Mouse (Mus musculus): ENCODE data around the gene Kcnj9. TPM values are rescaled to one million over a fixed set of nuclear protein-coding genes. Genes with fewer than 3 reads are reported as not detected.

Gene Kcnj9
- not detected in 2 replicates for total RNA-seq (2023)

GRCm38 (mm10) chr1:172329131-172329530, at the start of gene Kcnj9:
Gene Kcnj9, minus strand, starts transcription at chr1:172329318.

GRCm38 (mm10) chr1:172376198-172376667, 47.1 kb upstream of the Kcnj9 start, which contains the start of gene Pigm:
Gene Pigm, plus strand, starts transcription at chr1:172376546.

GRCm38 (mm10) chr1:172340729-172341321, 11.7 kb upstream of the Kcnj9 start, which contains the start of gene Kcnj10:
Gene Kcnj10, plus strand, starts transcription at chr1:172341210.

GRCm38 (mm10) chr1:172297611-172298537, 31.2 kb downstream of the Kcnj9 start, which contains the start of gene Atp1a2:
Gene Atp1a2, minus strand, starts transcription at chr1:172298064.

Other genes starting within 250 kb of the Kcnj9 start
- 131 and 182 TPM in 2 replicates for gene Copa, start 246.8 kb downstream of the Kcnj9 start, total RNA-seq (2023)
- 86.3 and 97.7 TPM in 2 replicates for gene Ncstn, start 246.5 kb downstream of the Kcnj9 start, total RNA-seq (2023)
- gene Pex19, start 202.6 kb downstream of the Kcnj9 start, total RNA-seq (2023), result 40.7 and 44.3 TPM in 2 replicates
- 40.2 and 52.4 TPM in 2 replicates for gene Dcaf8, start 181.2 kb downstream of the Kcnj9 start, total RNA-seq (2023)
- gene Pea15a, start 122.5 kb downstream of the Kcnj9 start, total RNA-seq (2023), result 7.1 and 7.4 TPM in 2 replicates
- not detected in 2 replicates for gene Casq1, start 109.5 kb downstream of the Kcnj9 start, total RNA-seq (2023)
- gene Atp1a4, start 70.9 kb downstream of the Kcnj9 start, total RNA-seq (2023), result not detected in 2 replicates
- 20.9 and 27.6 TPM in 2 replicates for gene Igsf8, start 67.7 kb downstream of the Kcnj9 start, total RNA-seq (2023)
- not detected in 2 replicates for gene Atp1a2, start 31.3 kb downstream of the Kcnj9 start, total RNA-seq (2023)
- gene Kcnj10, start 11.9 kb upstream of the Kcnj9 start, total RNA-seq (2023), result 2.7 and 2.9 TPM in 2 replicates
- 15.5 and 19.6 TPM in 2 replicates for gene Pigm, start 47.2 kb upstream of the Kcnj9 start, total RNA-seq (2023)
- 0.35 and 0.41 TPM in 2 replicates for gene Slamf9, start 146.0 kb upstream of the Kcnj9 start, total RNA-seq (2023)
- 0.48 TPM in 1 of 2 replicates, not detected in the other for gene Igsf9, start 152.5 kb upstream of the Kcnj9 start, total RNA-seq (2023)
- gene Tagln2, start 170.7 kb upstream of the Kcnj9 start, total RNA-seq (2023), result 175 and 215 TPM in 2 replicates
- 0.38 and 0.86 TPM in 2 replicates for gene Cfap45, start 191.5 kb upstream of the Kcnj9 start, total RNA-seq (2023)
- gene Vsig8, start 226.6 kb upstream of the Kcnj9 start, total RNA-seq (2023), result not detected in 2 replicates

Data from neutrophil, adult 65 days (primary cell).